Mouse (Mus musculus) hindbrain, embryonic 11.5 days (tissue): ENCODE measurements around the gene Usp7. TPM values are rescaled to one million over a fixed set of nuclear protein-coding genes. Genes with fewer than 3 reads are reported as not detected.

Experiments
- ATAC-seq: fragments of 200-750 bp; cut with Nextera tagmentation; 2 replicates; pipeline ENCODE4 v1.8.0; 2017; ENCODE audit warnings: mild to moderate bottlenecking, moderate TSS enrichment, moderate library complexity; ENCODE audit not compliant: low FRiP score
- DNase-seq: peaks from one replicate; pipeline ENCODE4 v3.0.0-alpha.2; 2015; ENCODE audit warnings: low spot score
- H3K27ac ChIP-seq: fragments of 300-500 bp; sonication (generic); 2 replicates; pipeline ENCODE4 v1.5.1; 2014; ENCODE audit warnings: mild to moderate bottlenecking, low read depth, low read length
- H3K27me3 ChIP-seq: fragments of 300-500 bp; sonication (generic); 2 replicates; pipeline ENCODE4 v1.6.1; 2014; ENCODE audit warnings: mild to moderate bottlenecking, low read length, moderate library complexity, mixed read lengths; ENCODE audit not compliant: control insufficient read depth, insufficient read depth
- H3K36me3 ChIP-seq: fragments of 300-500 bp; sonication (generic); 2 replicates; pipeline ENCODE4 v1.6.1; 2014; ENCODE audit warnings: mild to moderate bottlenecking, low read length, moderate library complexity, mixed read lengths; ENCODE audit not compliant: control insufficient read depth, insufficient read depth
- H3K4me1 ChIP-seq: fragments of 300-500 bp; sonication (generic); replicated peaks from 2 replicates; pipeline ENCODE4 v1.6.1; 2014; ENCODE audit warnings: low read length, mixed read lengths; ENCODE audit not compliant: control insufficient read depth, insufficient read depth
- H3K4me2 ChIP-seq: fragments of 300-500 bp; sonication (generic); replicated peaks from 2 replicates; pipeline ENCODE4 v1.6.1; 2014; ENCODE audit warnings: mild to moderate bottlenecking, low read depth, low read length
- H3K4me3 ChIP-seq: fragments of 300-500 bp; sonication (generic); 2 replicates; pipeline ENCODE4 v1.5.1; 2014; ENCODE audit warnings: low read depth, low read length
- H3K9ac ChIP-seq: fragments of 300-500 bp; sonication (generic); 2 replicates; pipeline ENCODE4 v1.6.1; 2014; ENCODE audit warnings: low read depth, low read length
- H3K9me3 ChIP-seq: fragments of 300-500 bp; sonication (generic); 2 replicates; pipeline ENCODE4 v1.6.1; 2016; ENCODE audit warnings: low read length; ENCODE audit not compliant: control insufficient read depth
- WGBS: fragments of 180-500 bp; shearing (Covaris S2); extraction: QIAGEN DNeasy Blood & Tissue Kit; methylation state at CpG from one replicate; pipeline ENCODE4 v1.1.7; 2014; 5-methylcytosine and 5-hydroxymethylcytosine counted together
- polyA plus RNA-seq: library from polyadenylated mRNA; unstranded; fragments of >200 nt; fragmentation: Nextera tagmentation; extraction: Ambion mirVana; gene quantifications from 2 replicates; pipeline ENCODE4 v1.2.1, GENCODE M21; 2014

Usp7 gene
- polyA plus RNA-seq, 1 experiment from 2014 or later = 51.9 TPM

- WGBS = 96% methylated on average over 8 of the region's 8 CpGs
- no peak overlapping the region for H3K27ac ChIP-seq
- no peak overlapping the region for H3K4me2 ChIP-seq
- H3K4me3 ChIP-seq = no peak overlapping the region
- no peak for ATAC-seq
- no peaks in the 10 kb centered on the region for H3K9me3 ChIP-seq
- H3K36me3 ChIP-seq = no peaks in the 10 kb centered on the region
- no peak overlapping the region for H3K9ac ChIP-seq
- DNase-seq = no peak
- no peaks in the 10 kb centered on the region for H3K4me1 ChIP-seq
- H3K27me3 ChIP-seq = no peaks in the 10 kb centered on the region
Observed at GRCm38 (mm10) chr16:8748904-8749303, 43.2 kb downstream of the Usp7 start.

- DNase-seq (no peak), ATAC-seq (no peak)
- Histone ChIP-seq H3K27me3 (no peaks in the 10 kb centered on the region), H3K27ac (no peak overlapping the region), H3K4me2 (no peak overlapping the region), H3K36me3 (no peaks in the 10 kb centered on the region), H3K9ac (no peak overlapping the region), H3K4me1 (no peaks in the 10 kb centered on the region), H3K9me3 (no peaks in the 10 kb centered on the region), H3K4me3 (no peak overlapping the region)
- WGBS = 85% methylated on average over 6 of the region's 6 CpGs
Observed at GRCm38 (mm10) chr16:8748175-8748846, 43.8 kb downstream of the Usp7 start.

- H3K9ac ChIP-seq = no peak overlapping the region
- ATAC-seq = no peak
Observed at GRCm38 (mm10) chr16:8747772-8748171, 44.3 kb downstream of the Usp7 start.

GRCm38 (mm10) chr16:8746509-8746908, 45.6 kb downstream of the Usp7 start:
- Histone ChIP-seq H3K4me3 (no peak overlapping the region), H3K36me3 (no peaks in the 10 kb centered on the region), H3K4me1 (no peaks in the 10 kb centered on the region), H3K9ac (no peak overlapping the region), H3K4me2 (no peak overlapping the region), H3K27ac (no peak overlapping the region), H3K27me3 (no peaks in the 10 kb centered on the region), H3K9me3 (no peaks in the 10 kb centered on the region)
- DNase-seq (no peak), ATAC-seq (no peak)
- WGBS = 93% methylated on average over 2 of the region's 2 CpGs

More at GRCm38 (mm10) chr16:8747772-8748171, 44.3 kb downstream of the Usp7 start:
- no peaks in the 10 kb centered on the region for H3K36me3 ChIP-seq
- H3K4me2 ChIP-seq = no peak overlapping the region
- WGBS = 88% methylated on average over 3 of the region's 3 CpGs
- no peak overlapping the region for H3K4me3 ChIP-seq
- no peak for DNase-seq
- H3K27me3 ChIP-seq = no peaks in the 10 kb centered on the region
- H3K27ac ChIP-seq = no peak overlapping the region
- no peaks in the 10 kb centered on the region for H3K4me1 ChIP-seq
- no peaks in the 10 kb centered on the region for H3K9me3 ChIP-seq

- no peaks in the 10 kb centered on the region for H3K9me3 ChIP-seq
- H3K4me1 ChIP-seq = no peaks in the 10 kb centered on the region
- H3K36me3 ChIP-seq = no peaks in the 10 kb centered on the region
- DNase-seq (no peak), ATAC-seq (no peak)
- no peak overlapping the region for H3K27ac ChIP-seq
- 83% methylated on average over 2 of the region's 2 CpGs for WGBS
- H3K27me3 ChIP-seq = no peaks in the 10 kb centered on the region
- no peak overlapping the region for H3K4me2 ChIP-seq
- no peak overlapping the region for H3K4me3 ChIP-seq
- no peak overlapping the region for H3K9ac ChIP-seq
Observed at GRCm38 (mm10) chr16:8745751-8746150, 46.4 kb downstream of the Usp7 start.

GRCm38 (mm10) chr16:8743989-8744388, 48.1 kb downstream of the Usp7 start:
- Histone ChIP-seq H3K9ac (no peak overlapping the region), H3K4me2 (no peak overlapping the region), H3K27ac (no peak overlapping the region), H3K36me3 (no peaks in the 10 kb centered on the region), H3K4me3 (no peak overlapping the region), H3K4me1 (no peaks in the 10 kb centered on the region), H3K9me3 (no peaks in the 10 kb centered on the region), H3K27me3 (no peaks in the 10 kb centered on the region)
- DNase-seq (no peak), ATAC-seq (no peak)
- 80% methylated on average over 3 of the region's 3 CpGs for WGBS

- no peak for DNase-seq
- H3K36me3 ChIP-seq = no peaks in the 10 kb centered on the region
- no peak overlapping the region for H3K4me2 ChIP-seq
- H3K9ac ChIP-seq = no peak overlapping the region
- no peaks in the 10 kb centered on the region for H3K4me1 ChIP-seq
- no peaks in the 10 kb centered on the region for H3K27me3 ChIP-seq
- 76% methylated on average over 5 of the region's 5 CpGs for WGBS
- ATAC-seq = no peak
- H3K9me3 ChIP-seq = no peaks in the 10 kb centered on the region
- no peak overlapping the region for H3K27ac ChIP-seq
- H3K4me3 ChIP-seq = no peak overlapping the region
Observed at GRCm38 (mm10) chr16:8741697-8742096, 50.4 kb downstream of the Usp7 start.

- no peak overlapping the region for H3K9ac ChIP-seq
- WGBS = 70% methylated on average over 1 of the region's 1 CpGs
- H3K27me3 ChIP-seq = no peaks in the 10 kb centered on the region
- no peaks in the 10 kb centered on the region for H3K9me3 ChIP-seq
- H3K4me2 ChIP-seq = no peak overlapping the region
- no peaks in the 10 kb centered on the region for H3K4me1 ChIP-seq
- no peak overlapping the region for H3K27ac ChIP-seq
- H3K4me3 ChIP-seq = no peak overlapping the region
- DNase-seq = no peak
- no peaks in the 10 kb centered on the region for H3K36me3 ChIP-seq
- ATAC-seq = no peak
Observed at GRCm38 (mm10) chr16:8741110-8741509, 51.0 kb downstream of the Usp7 start.
